20 mouse cellular contexts compared by ENCODE assay signal in the genomic region with DNA sequence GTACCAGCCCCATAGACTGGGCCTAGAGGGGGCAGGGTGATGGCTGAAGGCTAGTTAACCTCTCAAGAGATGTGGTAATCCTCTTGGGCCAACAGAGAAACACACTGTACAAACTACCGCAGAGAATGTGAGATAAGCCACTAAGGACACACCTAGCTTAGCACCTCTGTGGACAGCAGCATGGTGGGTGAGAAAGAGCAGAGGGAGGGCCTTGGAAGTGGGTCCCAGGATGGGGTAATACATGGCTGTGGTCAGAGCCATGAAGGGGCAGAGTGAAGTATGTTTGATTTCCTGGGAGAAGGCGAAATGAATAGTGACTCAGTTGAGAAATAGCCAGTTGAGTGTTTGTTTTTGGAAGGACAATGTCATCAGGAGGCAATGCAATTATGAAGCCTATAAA. TPM values are rescaled to one million over a fixed set of nuclear protein-coding genes. Genes with fewer than 3 reads are reported as not detected.
A peak's percentile ranks its signal among the peaks of the same experiment; 100 is the strongest.
DNase-seq lines count a peak whose midpoint lies in the region; ATAC-seq and TF ChIP-seq lines count a peak whose summit lies in the region.
"Had no signal": no experiment of that assay in that cellular context is flagged by ENCODE, and none has a peak within 500 bp of the region (broad histone marks: within the 10 kb centered on the region; RNA-seq: fewer than 3 reads in every experiment).

No protein-coding gene starts in this region.

- TF ChIP-seq EP300 in lung, postnatal 0 days (IDR thresholded peaks at IDR 0.05): peak; percentile 96
- no peak for TF ChIP-seq EP300 in stomach, postnatal 0 days (optimal IDR thresholded peaks at IDR 0.05)

- H3K4me2 ChIP-seq in liver, embryonic 11.5 days: no peak overlapping the region
- no peak overlapping the region for H3K4me2 ChIP-seq in liver, embryonic 16.5 days (ENCODE audit: low read depth, low read length)
- H3K4me2 ChIP-seq in lung, postnatal 0 days (replicated peaks; ENCODE audit: low read depth, low read length): no peak overlapping the region
- no peak overlapping the region for H3K4me2 ChIP-seq in stomach, postnatal 0 days (replicated peaks; ENCODE audit: low read depth)
- H3K4me2 ChIP-seq: embryonic facial prominence, embryonic 12.5 days; hindbrain, embryonic 15.5 days; intestine, embryonic 15.5 days; limb, embryonic 13.5 days had no signal

- H3K9me3 ChIP-seq in liver, embryonic 11.5 days (ENCODE audit: control insufficient read depth, low read length): no peaks in the 10 kb centered on the region
- no peaks in the 10 kb centered on the region for H3K9me3 ChIP-seq in liver, embryonic 16.5 days (replicated peaks; ENCODE audit: control insufficient read depth, low read length)
- H3K9me3 ChIP-seq in lung, postnatal 0 days (ENCODE audit: low read length): no peaks in the 10 kb centered on the region
- no peaks in the 10 kb centered on the region for H3K9me3 ChIP-seq in stomach, postnatal 0 days (ENCODE audit: control insufficient read depth, low read length)
- H3K9me3 ChIP-seq: embryonic facial prominence, embryonic 12.5 days; hindbrain, embryonic 15.5 days; intestine, embryonic 15.5 days; limb, embryonic 13.5 days had no signal

- TF ChIP-seq POLR2A in liver, adult 2 months (IDR thresholded peaks at IDR 0.05; ENCODE audit: extremely low read depth, insufficient read depth, low read length): no peak

- no peak overlapping the region for H3K4me3 ChIP-seq in liver, adult 2 months (ENCODE audit: insufficient read depth, low read depth, low read length)
- no peak overlapping the region for H3K4me3 ChIP-seq in liver, embryonic 11.5 days (ENCODE audit: low read depth, low read length)
- no peak overlapping the region for H3K4me3 ChIP-seq in liver, embryonic 16.5 days (ENCODE audit: low read depth, low read length)
- H3K4me3 ChIP-seq in lung, postnatal 0 days (ENCODE audit: low read depth, low read length): no peak overlapping the region
- no peak overlapping the region for H3K4me3 ChIP-seq in stomach, postnatal 0 days (ENCODE audit: low read depth, low read length)
- H3K4me3 ChIP-seq: embryonic facial prominence, embryonic 12.5 days; hindbrain, embryonic 15.5 days; intestine, embryonic 15.5 days; limb, embryonic 13.5 days had no signal

- no peaks in the 10 kb centered on the region for H3K36me3 ChIP-seq in liver, adult 2 months (ENCODE audit: control insufficient read depth, insufficient read depth, low read length)
- H3K36me3 ChIP-seq in liver, embryonic 11.5 days (ENCODE audit: control insufficient read depth, insufficient read depth, low read length): no peaks in the 10 kb centered on the region
- no peaks in the 10 kb centered on the region for H3K36me3 ChIP-seq in liver, embryonic 16.5 days (ENCODE audit: control insufficient read depth, insufficient read depth)
- H3K36me3 ChIP-seq in lung, postnatal 0 days (ENCODE audit: insufficient read depth, low read length): no peaks in the 10 kb centered on the region
- H3K36me3 ChIP-seq in stomach, postnatal 0 days (ENCODE audit: control insufficient read depth, insufficient read depth, low read length): no peaks in the 10 kb centered on the region
- H3K36me3 ChIP-seq: embryonic facial prominence, embryonic 12.5 days; hindbrain, embryonic 15.5 days; intestine, embryonic 15.5 days; limb, embryonic 13.5 days had no signal

- peaks cover 26% of the 10 kb centered on the region for H3K4me1 ChIP-seq in liver, adult 2 months (ENCODE audit: control insufficient read depth, insufficient read depth, low read length)
- peaks cover 3% of the 10 kb centered on the region; the same call in 1 of the 2 replicates for H3K4me1 ChIP-seq in liver, embryonic 11.5 days (replicated peaks; ENCODE audit: control insufficient read depth, insufficient read depth, low read length)
- peaks cover 3% of the 10 kb centered on the region; the same call in 1 of the 2 replicates for H3K4me1 ChIP-seq in liver, embryonic 16.5 days (ENCODE audit: control insufficient read depth, low read depth, low read length)
- H3K4me1 ChIP-seq in lung, postnatal 0 days (ENCODE audit: insufficient read depth, low read depth, low read length): peaks cover 4% of the 10 kb centered on the region; the same call in 1 of the 2 replicates
- 0 out of 2 replicates have a peak, but pooled peaks cover 3% of the 10 kb centered on the region for H3K4me1 ChIP-seq in stomach, postnatal 0 days (replicated peaks; ENCODE audit: control insufficient read depth, insufficient read depth)
- H3K4me1 ChIP-seq: hindbrain, embryonic 15.5 days had no signal

- H3K27ac ChIP-seq in liver, adult 2 months (replicated peaks; ENCODE audit: insufficient read depth, low read depth, low read length): peak overlapping the region; percentile 88
- no peak overlapping the region for H3K27ac ChIP-seq in liver, embryonic 11.5 days (ENCODE audit: low read depth, low read length)
- H3K27ac ChIP-seq in liver, embryonic 16.5 days (ENCODE audit: low read length): 0 out of 2 replicates have a peak overlapping the region, but pooled peaks have one; percentile 30
- peak overlapping the region; percentile 94 for H3K27ac ChIP-seq in lung, postnatal 0 days (ENCODE audit: low read length)
- peak overlapping the region; percentile 61; the same call in 1 of the 2 replicates for H3K27ac ChIP-seq in stomach, postnatal 0 days (replicated peaks)
- H3K27ac ChIP-seq: embryonic facial prominence, embryonic 12.5 days; hindbrain, embryonic 15.5 days; intestine, embryonic 15.5 days; limb, embryonic 13.5 days had no signal

- TF ChIP-seq CTCF in liver, adult 2 months (IDR thresholded peaks at IDR 0.05; ENCODE audit: low read depth, low read length): no peak
- TF ChIP-seq CTCF in lung, postnatal 0 days (IDR thresholded peaks at IDR 0.05): peak; percentile 20
- no peak for TF ChIP-seq CTCF in stomach, postnatal 0 days (IDR thresholded peaks at IDR 0.05; ENCODE audit: low read depth)

- H3K9ac ChIP-seq in liver, adult 2 months (ENCODE audit: low read depth, low read length): no peak overlapping the region; the same call in 1 of the 2 replicates
- no peak overlapping the region for H3K9ac ChIP-seq in liver, embryonic 11.5 days (ENCODE audit: low read depth, low read length)
- no peak overlapping the region for H3K9ac ChIP-seq in liver, embryonic 16.5 days (ENCODE audit: low read depth, low read length)
- H3K9ac ChIP-seq in lung, postnatal 0 days (replicated peaks; ENCODE audit: low read depth): no peak overlapping the region
- no peak overlapping the region for H3K9ac ChIP-seq in stomach, postnatal 0 days (ENCODE audit: low read length)
- H3K9ac ChIP-seq: embryonic facial prominence, embryonic 12.5 days; hindbrain, embryonic 15.5 days; intestine, embryonic 15.5 days; limb, embryonic 13.5 days had no signal

- DNase-seq in liver, adult 2 months (ENCODE audit: extremely low read depth, low read depth, low spot score): peak; percentile 76
- DNase-seq in liver, embryonic 11.5 days (ENCODE audit: low spot score): no peak
- DNase-seq in lung, postnatal 0 days (ENCODE audit: low spot score): peak; percentile 95
- DNase-seq in stomach, postnatal 0 days (ENCODE audit: low spot score): peak; percentile 25
- DNase-seq in ovary, postnatal 10 days (ENCODE audit: low spot score): no peak
- no peak for DNase-seq in urinary bladder, postnatal 25 days (ENCODE audit: low spot score)
- no peak for DNase-seq in cerebellum, postnatal 14 days
- DNase-seq: cerebellum, adult 8-10 months; heart, adult 11 months; heart, postnatal 4 days; kidney, postnatal 36 days; layer of hippocampus, adult 9-11 months; midbrain, embryonic 14.5 days; right cerebral cortex, postnatal 25 days; thymus, adult 18-20 months had no signal

- no peak for ATAC-seq in liver, embryonic 11.5 days (replicated peaks; ENCODE audit: low FRiP score)
- ATAC-seq in liver, embryonic 16.5 days (ENCODE audit: low read depth): peak; percentile 52; the same call in 1 of the 2 replicates
- peak; percentile 87 for ATAC-seq in lung, postnatal 0 days
- ATAC-seq in stomach, postnatal 0 days (ENCODE audit: low FRiP score, low TSS enrichment): peak; percentile 50; the same call in 1 of the 2 replicates
- ATAC-seq: intestine, embryonic 15.5 days had no signal

- H3K79me2 ChIP-seq in liver, adult 2 months (ENCODE audit: control insufficient read depth, insufficient read depth, low read length): no peaks in the 10 kb centered on the region

- no peaks in the 10 kb centered on the region for H3K27me3 ChIP-seq in liver, adult 2 months (ENCODE audit: control insufficient read depth, insufficient read depth, low read length)
- H3K27me3 ChIP-seq in liver, embryonic 11.5 days (replicated peaks; ENCODE audit: control insufficient read depth, insufficient read depth, low read length): no peaks in the 10 kb centered on the region
- no peaks in the 10 kb centered on the region for H3K27me3 ChIP-seq in liver, embryonic 16.5 days (ENCODE audit: control insufficient read depth, insufficient read depth, low read depth, low read length)
- H3K27me3 ChIP-seq in lung, postnatal 0 days (replicated peaks; ENCODE audit: insufficient read depth, low read length): no peaks in the 10 kb centered on the region
- no peaks in the 10 kb centered on the region for H3K27me3 ChIP-seq in stomach, postnatal 0 days (ENCODE audit: control insufficient read depth, insufficient read depth, low read length)
- H3K27me3 ChIP-seq: embryonic facial prominence, embryonic 12.5 days; hindbrain, embryonic 15.5 days; intestine, embryonic 15.5 days; limb, embryonic 13.5 days had no signal

- whole genome bisulfite sequencing in liver, adult 2 months: 14% methylated on average over 2 of the region's 2 CpGs
- 44% methylated on average over 2 of the region's 2 CpGs for WGBS in liver, embryonic 11.5 days
- 48% methylated on average over 2 of the region's 2 CpGs for WGBS in liver, embryonic 16.5 days (ENCODE audit: insufficient replicate concordance)
- 30% methylated on average over 2 of the region's 2 CpGs for WGBS in lung, postnatal 0 days
- WGBS in stomach, postnatal 0 days: 49% methylated on average over 2 of the region's 2 CpGs

RNA-seq across cellular contexts. Expression of a gene that starts 38.0 kb away (rescaled TPM):
- 164 and 316 TPM in 2 replicates for total RNA-seq in liver, adult 2 months (2014; rRNA removed)
- polyA plus RNA-seq in liver, adult 2 months (2012; rRNA removed): 321 and 421 TPM in 2 replicates
- 50.2 and 51.6 TPM in 2 replicates for polyA plus RNA-seq in liver, embryonic 11.5 days (2014; fragmentation: Nextera tagmentation; extraction: Ambion mirVana)
- 24.8 and 25.6 TPM in 2 replicates for polyA plus RNA-seq in liver, embryonic 16.5 days (2015; fragmentation: Nextera tagmentation; extraction: Ambion mirVana)
- 303 and 306 TPM in 2 replicates for polyA plus RNA-seq in lung, postnatal 0 days (2015; fragmentation: Nextera tagmentation; extraction: Ambion mirVana)
- 175 and 194 TPM in 2 replicates for polyA plus RNA-seq in stomach, postnatal 0 days (2015; fragmentation: Nextera tagmentation; extraction: Ambion mirVana)

Comparison
In these comparisons a context has a peak if more than half of its experiments do, and no peak if none do; other contexts are left out.
1. DNase-seq: peak in liver, adult 2 months (single experiment), lung, postnatal 0 days (single experiment) and stomach, postnatal 0 days (single experiment); none in liver, embryonic 11.5 days (single experiment), ovary, postnatal 10 days (single experiment), urinary bladder, postnatal 25 days (single experiment) and cerebellum, postnatal 14 days (0 of 2).